Mouse (Mus musculus) intestine, embryonic 15.5 days (tissue): ENCODE measurements around the gene Sfta2. TPM values are rescaled to one million over a fixed set of nuclear protein-coding genes. Genes with fewer than 3 reads are reported as not detected.

Source experiments
- ATAC-seq: fragments of 200-750 bp; cut with Nextera tagmentation; 2 replicates; pipeline ENCODE4 v1.8.0; 2017; ENCODE audit warnings: moderate TSS enrichment, moderate library complexity
- H3K27ac ChIP-seq: fragments of 300-500 bp; sonication (generic); 2 replicates; pipeline ENCODE4 v1.5.1; 2015; ENCODE audit warnings: mild to moderate bottlenecking, inconsistent platforms
- H3K27me3 ChIP-seq: fragments of 300-500 bp; sonication (generic); replicated peaks from 2 replicates; pipeline ENCODE4 v1.6.1; 2015; ENCODE audit warnings: inconsistent platforms
- H3K36me3 ChIP-seq: fragments of 300-500 bp; sonication (generic); 2 replicates; pipeline ENCODE4 v1.6.1; 2015; ENCODE audit warnings: inconsistent platforms
- H3K4me1 ChIP-seq: fragments of 300-500 bp; sonication (generic); replicated peaks from 2 replicates; pipeline ENCODE4 v1.6.1; 2015; ENCODE audit warnings: inconsistent platforms
- H3K4me2 ChIP-seq: fragments of 300-500 bp; sonication (generic); replicated peaks from 2 replicates; pipeline ENCODE4 v1.6.1; 2015; ENCODE audit warnings: mild to moderate bottlenecking, inconsistent platforms
- H3K4me3 ChIP-seq: fragments of 300-500 bp; sonication (generic); replicated peaks from 2 replicates; pipeline ENCODE4 v1.5.1; 2015; ENCODE audit warnings: inconsistent platforms
- H3K9ac ChIP-seq: fragments of 300-500 bp; sonication (generic); 2 replicates; pipeline ENCODE4 v1.6.1; 2015; ENCODE audit warnings: inconsistent platforms
- H3K9me3 ChIP-seq: fragments of 300-500 bp; sonication (generic); 2 replicates; pipeline ENCODE4 v1.6.1; 2016; ENCODE audit warnings: inconsistent platforms
- WGBS: fragments of 180-500 bp; shearing (Covaris S2); methylation state at CpG from one replicate; pipeline ENCODE4 v1.1.7; 2015; 5-methylcytosine and 5-hydroxymethylcytosine counted together
- polyA plus RNA-seq: library from polyadenylated mRNA; unstranded; fragments of >200 nt; fragmentation: Nextera tagmentation; extraction: Ambion mirVana; gene quantifications from 2 replicates; pipeline ENCODE4 v1.2.1, GENCODE M21; 2015

The Sfta2 gene
- polyA plus RNA-seq, 1 experiment from 2014 or later, result 2.8 TPM

- Histone ChIP-seq H3K36me3 (no peaks in the 10 kb centered on the region), H3K9me3 (no peaks in the 10 kb centered on the region), H3K27me3 (no peaks in the 10 kb centered on the region), H3K27ac (no peak overlapping the region), H3K4me1 (no peaks in the 10 kb centered on the region), H3K9ac (no peak overlapping the region), H3K4me3 (no peak overlapping the region), H3K4me2 (peak overlapping the region; percentile 26)
- peak; percentile 43; the same call in 1 of the 2 replicates for ATAC-seq
- 31% methylated on average over 8 of the region's 8 CpGs for WGBS
These were observed 496 bp downstream of the Sfta2 start for GRCm38 (mm10) chr17:35601736-35602354.

GRCm38 (mm10) chr17:35617127-35617526 is 15.8 kb downstream of the Sfta2 start:
- Histone ChIP-seq H3K4me3 (no peak overlapping the region), H3K36me3 (no peaks in the 10 kb centered on the region), H3K4me2 (no peak overlapping the region), H3K9me3 (no peaks in the 10 kb centered on the region), H3K4me1 (no peaks in the 10 kb centered on the region), H3K27ac (no peak overlapping the region), H3K27me3 (no peaks in the 10 kb centered on the region), H3K9ac (no peak overlapping the region)
- 75% methylated on average over 4 of the region's 4 CpGs for WGBS
- peak; percentile 47; the same call in 1 of the 2 replicates for ATAC-seq

GRCm38 (mm10) chr17:35626537-35626936 is 25.2 kb downstream of the Sfta2 start, which contains the start of gene Gm9573:
TSS of gene Gm9573 (minus strand) at chr17:35626637.
- Histone ChIP-seq H3K9me3 (no peaks in the 10 kb centered on the region), H3K4me1 (no peaks in the 10 kb centered on the region), H3K4me3 (no peak within 1 kb of the TSS), H3K27me3 (no peaks in the 10 kb centered on the region), H3K9ac (no peak within 1 kb of the TSS), H3K4me2 (no peak within 1 kb of the TSS), H3K36me3 (no peaks in the 10 kb centered on the region), H3K27ac (no peak within 1 kb of the TSS)
- ATAC-seq, result no peak
- 85% methylated on average over 7 of the region's 7 CpGs for WGBS

GRCm38 (mm10) chr17:35633992-35634391 is 32.6 kb downstream of the Sfta2 start:
- H3K4me2 ChIP-seq, result no peak overlapping the region
- H3K4me3 ChIP-seq, result no peak overlapping the region
- no peak overlapping the region for H3K9ac ChIP-seq
- H3K4me1 ChIP-seq, result no peaks in the 10 kb centered on the region
- H3K27ac ChIP-seq, result no peak overlapping the region
- peak; percentile 61 for ATAC-seq
- no peaks in the 10 kb centered on the region for H3K9me3 ChIP-seq
- H3K36me3 ChIP-seq, result no peaks in the 10 kb centered on the region
- WGBS, result 0% methylated on average over 1 of the region's 1 CpGs
- H3K27me3 ChIP-seq, result no peaks in the 10 kb centered on the region

- Histone ChIP-seq H3K9ac (no peak overlapping the region), H3K9me3 (no peaks in the 10 kb centered on the region), H3K27me3 (no peaks in the 10 kb centered on the region), H3K4me3 (no peak overlapping the region), H3K4me1 (no peaks in the 10 kb centered on the region), H3K36me3 (no peaks in the 10 kb centered on the region), H3K27ac (no peak overlapping the region), H3K4me2 (no peak overlapping the region; the same call in 1 of the 2 replicates)
- no peak for ATAC-seq
- WGBS, result 78% methylated on average over 3 of the region's 3 CpGs
These were observed 33.9 kb downstream of the Sfta2 start for GRCm38 (mm10) chr17:35635202-35635601.

GRCm38 (mm10) chr17:35635699-35636111 is 34.4 kb downstream of the Sfta2 start:
- H3K4me2 ChIP-seq, result peak overlapping the region; percentile 64
- H3K27me3 ChIP-seq, result no peaks in the 10 kb centered on the region
- no peaks in the 10 kb centered on the region for H3K4me1 ChIP-seq
- WGBS, result under 1% methylated on average over 15 of the region's 15 CpGs
- H3K9me3 ChIP-seq, result no peaks in the 10 kb centered on the region
- H3K27ac ChIP-seq, result no peak overlapping the region
- peak overlapping the region; percentile 33 for H3K4me3 ChIP-seq
- H3K36me3 ChIP-seq, result no peaks in the 10 kb centered on the region
- peak; percentile 52 for ATAC-seq
- H3K9ac ChIP-seq, result no peak overlapping the region

- ATAC-seq, result 0 out of 2 replicates have a peak, but pooled peaks have one; percentile 19
- Histone ChIP-seq H3K9ac (no peak overlapping the region), H3K27me3 (no peaks in the 10 kb centered on the region), H3K9me3 (no peaks in the 10 kb centered on the region), H3K4me2 (no peak overlapping the region), H3K36me3 (no peaks in the 10 kb centered on the region), H3K4me1 (no peaks in the 10 kb centered on the region), H3K27ac (no peak overlapping the region), H3K4me3 (no peak overlapping the region)
- WGBS, result 39% methylated on average over 5 of the region's 5 CpGs
These were observed 35.0 kb downstream of the Sfta2 start for GRCm38 (mm10) chr17:35636363-35636762.

GRCm38 (mm10) chr17:35638475-35639190 is 37.3 kb downstream of the Sfta2 start:
- Histone ChIP-seq H3K4me2 (peak overlapping the region; percentile 40), H3K9me3 (no peaks in the 10 kb centered on the region), H3K4me1 (no peaks in the 10 kb centered on the region), H3K36me3 (no peaks in the 10 kb centered on the region), H3K4me3 (no peak overlapping the region), H3K9ac (no peak overlapping the region), H3K27ac (0 out of 2 replicates have a peak overlapping the region, but pooled peaks have one; percentile 51), H3K27me3 (no peaks in the 10 kb centered on the region)
- 23% methylated on average over 14 of the region's 14 CpGs for WGBS
- ATAC-seq, result peak; percentile 87

- Histone ChIP-seq H3K27ac (peak overlapping the region; percentile 51; the same call in 1 of the 2 replicates), H3K4me2 (peak overlapping the region; percentile 17; the same call in 1 of the 2 replicates), H3K4me1 (0 out of 2 replicates have a peak, but pooled peaks cover 5% of the 10 kb centered on the region), H3K9me3 (no peaks in the 10 kb centered on the region), H3K27me3 (no peaks in the 10 kb centered on the region), H3K4me3 (no peak overlapping the region), H3K36me3 (no peaks in the 10 kb centered on the region), H3K9ac (no peak overlapping the region)
- ATAC-seq, result no peak
- WGBS, result 61% methylated on average over 6 of the region's 6 CpGs
These were observed 38.0 kb downstream of the Sfta2 start for GRCm38 (mm10) chr17:35639352-35639751.

- Histone ChIP-seq H3K4me1 (0 out of 2 replicates have a peak, but pooled peaks cover 5% of the 10 kb centered on the region), H3K4me3 (no peak within 1 kb of the TSS), H3K9ac (no peak within 1 kb of the TSS), H3K9me3 (no peaks in the 10 kb centered on the region), H3K27me3 (no peaks in the 10 kb centered on the region), H3K27ac (no peak within 1 kb of the TSS), H3K36me3 (no peaks in the 10 kb centered on the region), H3K4me2 (no peak within 1 kb of the TSS; the same call in 1 of the 2 replicates)
- peak; percentile 42; the same call in 1 of the 2 replicates for ATAC-seq
- WGBS, result 62% methylated on average over 13 of the region's 13 CpGs
These were observed 42.4 kb downstream of the Sfta2 start, which contains the start of gene Mucl3 for GRCm38 (mm10) chr17:35643609-35644236. TSS of gene Mucl3 (minus strand) at chr17:35643695.

GRCm38 (mm10) chr17:35649429-35649828 is 48.1 kb downstream of the Sfta2 start:
- Histone ChIP-seq H3K27me3 (no peaks in the 10 kb centered on the region), H3K9ac (no peak overlapping the region), H3K4me1 (peaks cover 12% of the 10 kb centered on the region), H3K9me3 (no peaks in the 10 kb centered on the region), H3K27ac (peak overlapping the region; percentile 56; the same call in 1 of the 2 replicates), H3K36me3 (no peaks in the 10 kb centered on the region), H3K4me3 (no peak overlapping the region), H3K4me2 (peak overlapping the region; percentile 5)
- peak; percentile 95 for ATAC-seq
- WGBS, result 58% methylated on average over 2 of the region's 2 CpGs

GRCm38 (mm10) chr17:35653086-35653485 is 51.7 kb downstream of the Sfta2 start:
- H3K36me3 ChIP-seq, result peaks cover 22% of the 10 kb centered on the region
- H3K9me3 ChIP-seq, result no peaks in the 10 kb centered on the region
- H3K27me3 ChIP-seq, result no peaks in the 10 kb centered on the region
- no peak overlapping the region for H3K4me3 ChIP-seq
- no peak overlapping the region for H3K4me2 ChIP-seq
- H3K27ac ChIP-seq, result no peak overlapping the region
- H3K4me1 ChIP-seq, result peaks cover 12% of the 10 kb centered on the region
- 81% methylated on average over 2 of the region's 2 CpGs for WGBS
- no peak for ATAC-seq
- no peak overlapping the region for H3K9ac ChIP-seq
